Mouse (Mus musculus): ENCODE data around the gene Dclk3. TPM values are rescaled to one million over a fixed set of nuclear protein-coding genes. Genes with fewer than 3 reads are reported as not detected.

The Dclk3 gene
- 24.8 and 28.7 TPM in 2 replicates for polyA plus RNA-seq (2012; rRNA removed)

- peak within 1 kb of the TSS; percentile 74 for H3K27ac ChIP-seq (ENCODE audit: insufficient read depth, low read length)
- 0 out of 2 replicates have a peak, but pooled peaks have one; percentile 30 for TF ChIP-seq POLR2A (IDR thresholded peaks at IDR 0.05; ENCODE audit: extremely low read depth, insufficient read depth, low read length)
- no peak for TF ChIP-seq CTCF (IDR thresholded peaks at IDR 0.05; ENCODE audit: extremely low read depth, insufficient read depth, low read length)
- H3K4me3 ChIP-seq (ENCODE audit: insufficient read depth, low read length) = peak within 1 kb of the TSS; percentile 96
- H3K4me1 ChIP-seq (ENCODE audit: control insufficient read depth, insufficient read depth, low read length) = no peaks in the 10 kb centered on the region
Measured at GRCm38 (mm10) chr9:111438904-111439835, at the start of gene Dclk3. Gene Dclk3, plus strand, starts transcription at chr9:111439081.

- H3K27ac ChIP-seq (ENCODE audit: insufficient read depth, low read length) = no peak overlapping the region
- H3K4me3 ChIP-seq (ENCODE audit: insufficient read depth, low read length) = no peak overlapping the region
- TF ChIP-seq POLR2A (IDR thresholded peaks at IDR 0.05; ENCODE audit: extremely low read depth, insufficient read depth, low read length) = no peak
- TF ChIP-seq CTCF (IDR thresholded peaks at IDR 0.05; ENCODE audit: extremely low read depth, insufficient read depth, low read length) = no peak
- H3K4me1 ChIP-seq (ENCODE audit: control insufficient read depth, insufficient read depth, low read length) = peaks cover 9% of the 10 kb centered on the region
Measured at GRCm38 (mm10) chr9:111390016-111390415, 48.9 kb upstream of the Dclk3 start.

GRCm38 (mm10) chr9:111391036-111391435, 47.8 kb upstream of the Dclk3 start:
- H3K4me1 ChIP-seq (ENCODE audit: control insufficient read depth, insufficient read depth, low read length) = peaks cover 4% of the 10 kb centered on the region
- no peak overlapping the region for H3K4me3 ChIP-seq (ENCODE audit: insufficient read depth, low read length)
- no peak overlapping the region for H3K27ac ChIP-seq (ENCODE audit: insufficient read depth, low read length)
- no peak for TF ChIP-seq CTCF (IDR thresholded peaks at IDR 0.05; ENCODE audit: extremely low read depth, insufficient read depth, low read length)
- TF ChIP-seq POLR2A (IDR thresholded peaks at IDR 0.05; ENCODE audit: extremely low read depth, insufficient read depth, low read length) = no peak

- TF ChIP-seq CTCF (IDR thresholded peaks at IDR 0.05; ENCODE audit: extremely low read depth, insufficient read depth, low read length) = no peak
- TF ChIP-seq POLR2A (IDR thresholded peaks at IDR 0.05; ENCODE audit: extremely low read depth, insufficient read depth, low read length) = no peak
- peaks cover 2% of the 10 kb centered on the region for H3K4me1 ChIP-seq (ENCODE audit: control insufficient read depth, insufficient read depth, low read length)
- no peak overlapping the region for H3K4me3 ChIP-seq (ENCODE audit: insufficient read depth, low read length)
- H3K27ac ChIP-seq (ENCODE audit: insufficient read depth, low read length) = no peak overlapping the region
Measured at GRCm38 (mm10) chr9:111391926-111392442, 46.9 kb upstream of the Dclk3 start.

GRCm38 (mm10) chr9:111395265-111395664, 43.6 kb upstream of the Dclk3 start:
- Histone ChIP-seq H3K27ac (ENCODE audit: insufficient read depth, low read length) (no peak overlapping the region), H3K4me1 (ENCODE audit: control insufficient read depth, insufficient read depth, low read length) (peaks cover 4% of the 10 kb centered on the region), H3K4me3 (ENCODE audit: insufficient read depth, low read length) (no peak overlapping the region)
- TF ChIP-seq CTCF (IDR thresholded peaks at IDR 0.05; ENCODE audit: extremely low read depth, insufficient read depth, low read length) (no peak), POLR2A (IDR thresholded peaks at IDR 0.05; ENCODE audit: extremely low read depth, insufficient read depth, low read length) (no peak)

- no peak for TF ChIP-seq CTCF (IDR thresholded peaks at IDR 0.05; ENCODE audit: extremely low read depth, insufficient read depth, low read length)
- no peak for TF ChIP-seq POLR2A (IDR thresholded peaks at IDR 0.05; ENCODE audit: extremely low read depth, insufficient read depth, low read length)
- Histone ChIP-seq H3K4me1 (ENCODE audit: control insufficient read depth, insufficient read depth, low read length) (peaks cover 6% of the 10 kb centered on the region), H3K4me3 (ENCODE audit: insufficient read depth, low read length) (no peak overlapping the region), H3K27ac (ENCODE audit: insufficient read depth, low read length) (no peak overlapping the region)
Measured at GRCm38 (mm10) chr9:111398059-111398458, 40.8 kb upstream of the Dclk3 start.

GRCm38 (mm10) chr9:111400089-111400488, 38.8 kb upstream of the Dclk3 start:
- Histone ChIP-seq H3K27ac (ENCODE audit: insufficient read depth, low read length) (no peak overlapping the region), H3K4me1 (ENCODE audit: control insufficient read depth, insufficient read depth, low read length) (peaks cover 6% of the 10 kb centered on the region), H3K4me3 (ENCODE audit: insufficient read depth, low read length) (no peak overlapping the region)
- no peak for TF ChIP-seq CTCF (IDR thresholded peaks at IDR 0.05; ENCODE audit: extremely low read depth, insufficient read depth, low read length)
- no peak for TF ChIP-seq POLR2A (IDR thresholded peaks at IDR 0.05; ENCODE audit: extremely low read depth, insufficient read depth, low read length)

GRCm38 (mm10) chr9:111403159-111403558, 35.7 kb upstream of the Dclk3 start:
- Histone ChIP-seq H3K4me3 (ENCODE audit: insufficient read depth, low read length) (no peak overlapping the region), H3K27ac (ENCODE audit: insufficient read depth, low read length) (no peak overlapping the region), H3K4me1 (ENCODE audit: control insufficient read depth, insufficient read depth, low read length) (peaks cover 6% of the 10 kb centered on the region)
- no peak for TF ChIP-seq CTCF (IDR thresholded peaks at IDR 0.05; ENCODE audit: extremely low read depth, insufficient read depth, low read length)
- no peak for TF ChIP-seq POLR2A (IDR thresholded peaks at IDR 0.05; ENCODE audit: extremely low read depth, insufficient read depth, low read length)

- Histone ChIP-seq H3K27ac (ENCODE audit: insufficient read depth, low read length) (no peak overlapping the region), H3K4me3 (ENCODE audit: insufficient read depth, low read length) (no peak overlapping the region), H3K4me1 (ENCODE audit: control insufficient read depth, insufficient read depth, low read length) (peaks cover 8% of the 10 kb centered on the region)
- no peak for TF ChIP-seq POLR2A (IDR thresholded peaks at IDR 0.05; ENCODE audit: extremely low read depth, insufficient read depth, low read length)
- no peak for TF ChIP-seq CTCF (IDR thresholded peaks at IDR 0.05; ENCODE audit: extremely low read depth, insufficient read depth, low read length)
Measured at GRCm38 (mm10) chr9:111404346-111405079, 34.4 kb upstream of the Dclk3 start.
